Mouse (Mus musculus): ENCODE measurements at regions not wholly inside any gene's neighbourhood (a gene's known extent, or its start where the extent isn't known, plus 50 kb on each side); places are given as distances from the start of the nearest gene placed in this dataset.
A peak's percentile ranks its signal among the peaks of the same experiment; 100 is the strongest.
"Not testable (repeated sequence)": the region's sequence is repeated elsewhere in the genome, so short reads cannot be mapped to it uniquely, and the experiment has no call there.

- no peak overlapping the region for H3K4me3 ChIP-seq (ENCODE audit: insufficient read depth in 1 of 2, low read depth in 2 of 2, low read length in 2 of 2)
- no peak overlapping the region for H3K27ac ChIP-seq
- DNase-seq (ENCODE audit: low read depth in 3 of 3, low spot score in 3 of 3) (no peak), ATAC-seq (ENCODE audit: insufficient read depth) (no peak)
- H3K36me3 ChIP-seq (replicated peaks; ENCODE audit: control insufficient read depth, insufficient read depth, low read depth) = no peaks in the 10 kb centered on the region
- H3K4me2 ChIP-seq (ENCODE audit: low read depth) = no peak overlapping the region
- no peaks in the 10 kb centered on the region for H3K27me3 ChIP-seq (ENCODE audit: control insufficient read depth, insufficient read depth, low read length)
- no peak for TF ChIP-seq EP300 (IDR thresholded peaks at IDR 0.05; ENCODE audit: low read depth)
- no peak for TF ChIP-seq CTCF (IDR thresholded peaks at IDR 0.05; ENCODE audit: low read depth)
- H3K9me3 ChIP-seq (ENCODE audit: control insufficient read depth, low read length) = no peaks in the 10 kb centered on the region
- no peak overlapping the region for H3K9ac ChIP-seq (replicated peaks)
- no peaks in the 10 kb centered on the region for H3K4me1 ChIP-seq (replicated peaks; ENCODE audit: control insufficient read depth in 2 of 2, insufficient read depth in 2 of 2, low read length in 1 of 2)
- WGBS (ENCODE audit: insufficient replicate concordance) = 36% methylated on average over 5 of the region's 5 CpGs
These were observed 121.6 kb upstream of the Cst10 start for GRCm38 (mm10) chr2:149283274-149283673.

DNA sequence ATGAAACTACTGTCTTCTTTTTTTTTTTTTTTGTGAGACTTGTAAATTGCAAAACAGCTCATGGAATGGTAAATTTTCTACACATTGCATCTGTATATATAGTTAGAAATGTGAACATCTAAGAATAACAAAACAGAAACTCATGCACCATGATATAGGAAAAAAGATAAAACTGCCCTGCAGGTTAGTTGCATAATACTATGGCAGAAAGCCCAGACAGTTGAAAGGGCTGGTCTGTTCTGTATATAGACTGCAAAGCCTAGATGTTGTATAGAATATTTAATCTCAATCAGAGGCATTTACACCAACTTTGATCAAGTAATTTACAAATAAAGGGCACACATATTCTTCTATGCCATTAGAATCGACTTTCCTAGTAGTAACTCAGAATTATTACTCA, 120.7 kb upstream of the Cst10 start:
- DNase-seq (ENCODE audit: low read depth in 3 of 3, low spot score in 3 of 3) (no peak), ATAC-seq (ENCODE audit: insufficient read depth) (no peak)
- H3K9ac ChIP-seq (replicated peaks) = no peak overlapping the region
- H3K4me3 ChIP-seq (ENCODE audit: insufficient read depth in 1 of 2, low read depth in 2 of 2, low read length in 2 of 2) = no peak overlapping the region
- H3K27ac ChIP-seq = no peak overlapping the region
- H3K4me1 ChIP-seq (replicated peaks; ENCODE audit: control insufficient read depth in 2 of 2, insufficient read depth in 2 of 2, low read length in 1 of 2) = no peaks in the 10 kb centered on the region
- H3K9me3 ChIP-seq (ENCODE audit: control insufficient read depth, low read length) = no peaks in the 10 kb centered on the region
- H3K27me3 ChIP-seq (ENCODE audit: control insufficient read depth, insufficient read depth, low read length) = no peaks in the 10 kb centered on the region
- WGBS (ENCODE audit: insufficient replicate concordance) = 37% methylated on average over 1 of the region's 1 CpGs
- no peaks in the 10 kb centered on the region for H3K36me3 ChIP-seq (replicated peaks; ENCODE audit: control insufficient read depth, insufficient read depth, low read depth)
- H3K4me2 ChIP-seq (ENCODE audit: low read depth) = no peak overlapping the region
- TF ChIP-seq EP300 (IDR thresholded peaks at IDR 0.05; ENCODE audit: low read depth) (no peak), CTCF (IDR thresholded peaks at IDR 0.05; ENCODE audit: low read depth) (no peak)

GRCm38 (mm10) chr2:149296936-149297335, 107.9 kb upstream of the Cst10 start:
- 62% methylated on average over 2 of the region's 2 CpGs for WGBS (ENCODE audit: insufficient replicate concordance)
- H3K36me3 ChIP-seq (replicated peaks; ENCODE audit: control insufficient read depth, insufficient read depth, low read depth); DNase-seq (ENCODE audit: low read depth in 3 of 3, low spot score in 3 of 3); H3K27ac ChIP-seq; H3K9me3 ChIP-seq (ENCODE audit: control insufficient read depth, low read length); H3K4me3 ChIP-seq (ENCODE audit: insufficient read depth in 1 of 2, low read depth in 2 of 2, low read length in 2 of 2); H3K4me2 ChIP-seq (ENCODE audit: low read depth); H3K9ac ChIP-seq (replicated peaks); ATAC-seq (ENCODE audit: insufficient read depth); H3K27me3 ChIP-seq (ENCODE audit: control insufficient read depth, insufficient read depth, low read length); H3K4me1 ChIP-seq (replicated peaks; ENCODE audit: control insufficient read depth in 2 of 2, insufficient read depth in 2 of 2, low read length in 1 of 2): not testable (repeated sequence)

- TF ChIP-seq CTCF (IDR thresholded peaks at IDR 0.05; ENCODE audit: low read depth) (no peak), EP300 (IDR thresholded peaks at IDR 0.05; ENCODE audit: low read depth) (no peak)
- Histone ChIP-seq H3K4me3 (ENCODE audit: insufficient read depth in 1 of 2, low read depth in 2 of 2, low read length in 2 of 2) (no peak overlapping the region), H3K4me1 (replicated peaks; ENCODE audit: control insufficient read depth in 2 of 2, insufficient read depth in 2 of 2, low read length in 1 of 2) (no peaks in the 10 kb centered on the region), H3K4me2 (ENCODE audit: low read depth) (no peak overlapping the region), H3K9me3 (ENCODE audit: control insufficient read depth, low read length) (no peaks in the 10 kb centered on the region; the same call in 1 of the 2 replicates), H3K36me3 (replicated peaks; ENCODE audit: control insufficient read depth, insufficient read depth, low read depth) (no peaks in the 10 kb centered on the region), H3K9ac (replicated peaks) (no peak overlapping the region), H3K27me3 (ENCODE audit: control insufficient read depth, insufficient read depth, low read length) (no peaks in the 10 kb centered on the region), H3K27ac (no peak overlapping the region)
- ATAC-seq (ENCODE audit: insufficient read depth) (no peak), DNase-seq (ENCODE audit: low read depth in 3 of 3, low spot score in 3 of 3) (no peak)
- 58% methylated on average over 1 of the region's 1 CpGs for WGBS (ENCODE audit: insufficient replicate concordance)
These were observed 99.3 kb upstream of the Cst10 start for GRCm38 (mm10) chr2:149305553-149305952.

GRCm38 (mm10) chr2:149350239-149350811, 54.5 kb upstream of the Cst10 start:
- H3K36me3 ChIP-seq (replicated peaks; ENCODE audit: control insufficient read depth, insufficient read depth, low read depth) = no peaks in the 10 kb centered on the region
- WGBS (ENCODE audit: insufficient replicate concordance) = 12% methylated on average over 3 of the region's 3 CpGs
- no peak for ATAC-seq (ENCODE audit: insufficient read depth)
- no peak overlapping the region for H3K4me3 ChIP-seq (ENCODE audit: insufficient read depth in 1 of 2, low read depth in 2 of 2, low read length in 2 of 2)
- H3K4me2 ChIP-seq (ENCODE audit: low read depth) = no peak overlapping the region
- no peaks in the 10 kb centered on the region for H3K9me3 ChIP-seq (ENCODE audit: control insufficient read depth, low read length)
- peak in 2 of 3 experiments; percentile 4 to 12 for DNase-seq (ENCODE audit: low read depth in 3 of 3, low spot score in 3 of 3)
- H3K9ac ChIP-seq (replicated peaks) = no peak overlapping the region
- no peak overlapping the region for H3K27ac ChIP-seq
- H3K27me3 ChIP-seq (ENCODE audit: control insufficient read depth, insufficient read depth, low read length) = no peaks in the 10 kb centered on the region
- TF ChIP-seq EP300 (IDR thresholded peaks at IDR 0.05; ENCODE audit: low read depth) (no peak), CTCF (IDR thresholded peaks at IDR 0.05; ENCODE audit: low read depth) (peak; percentile 64)
- no peaks in the 10 kb centered on the region for H3K4me1 ChIP-seq (replicated peaks; ENCODE audit: control insufficient read depth in 2 of 2, insufficient read depth in 2 of 2, low read length in 1 of 2)
